Mouse (Mus musculus) embryonic facial prominence, embryonic 15.5 days (tissue): ENCODE data around the gene Cbr2. TPM values are rescaled to one million over a fixed set of nuclear protein-coding genes. Genes with fewer than 3 reads are reported as not detected.
"Not testable (repeated sequence)": the region's sequence is repeated elsewhere in the genome, so short reads cannot be mapped to it uniquely, and the experiment has no call there.

Experiments used
- ATAC-seq: fragments of 200-750 bp; cut with Nextera tagmentation; 2 replicates; pipeline ENCODE4 v1.8.0; 2017; ENCODE audit warnings: low read depth, moderate TSS enrichment; ENCODE audit not compliant: insufficient number of reproducible peaks, low FRiP score, low TSS enrichment
- H3K27ac ChIP-seq: fragments of 300-500 bp; sonication (generic); replicated peaks from 2 replicates; pipeline ENCODE4 v1.5.1; 2015; ENCODE audit warnings: mild to moderate bottlenecking, inconsistent platforms
- H3K27me3 ChIP-seq: fragments of 300-500 bp; sonication (generic); 2 replicates; pipeline ENCODE4 v1.6.1; 2015; ENCODE audit warnings: inconsistent platforms
- H3K36me3 ChIP-seq: fragments of 300-500 bp; sonication (generic); 2 replicates; pipeline ENCODE4 v1.6.1; 2015; ENCODE audit warnings: mild to moderate bottlenecking, inconsistent platforms
- H3K4me1 ChIP-seq: fragments of 300-500 bp; sonication (generic); 2 replicates; pipeline ENCODE4 v1.6.1; 2015; ENCODE audit warnings: inconsistent platforms
- H3K4me2 ChIP-seq: fragments of 300-500 bp; sonication (generic); replicated peaks from 2 replicates; pipeline ENCODE4 v1.6.1; 2015; ENCODE audit warnings: mild to moderate bottlenecking, inconsistent platforms
- H3K4me3 ChIP-seq: fragments of 300-500 bp; sonication (generic); replicated peaks from 2 replicates; pipeline ENCODE4 v1.5.1; 2015; ENCODE audit warnings: mild to moderate bottlenecking, inconsistent platforms
- H3K9ac ChIP-seq: fragments of 300-500 bp; sonication (generic); 2 replicates; pipeline ENCODE4 v1.6.1; 2015; ENCODE audit warnings: inconsistent platforms
- H3K9me3 ChIP-seq: fragments of 300-500 bp; sonication (generic); replicated peaks from 2 replicates; pipeline ENCODE4 v1.6.1; 2016; ENCODE audit warnings: inconsistent platforms
- WGBS: fragments of 180-500 bp; shearing (Covaris S2); methylation state at CpG from one replicate; pipeline ENCODE4 v1.1.7; 2015; 5-methylcytosine and 5-hydroxymethylcytosine counted together
- polyA plus RNA-seq: library from polyadenylated mRNA; unstranded; fragments of >200 nt; fragmentation: Nextera tagmentation; extraction: Ambion mirVana; gene quantifications from 2 replicates; pipeline ENCODE4 v1.2.1, GENCODE M21; 2015

The Cbr2 gene
- polyA plus RNA-seq, 1 experiment from 2014 or later: 315 TPM

GRCm38 (mm10) chr11:120730331-120730870 is 1.5 kb downstream of the Cbr2 start:
- no peaks in the 10 kb centered on the region for H3K36me3 ChIP-seq
- peaks cover 34% of the 10 kb centered on the region for H3K4me1 ChIP-seq
- no peaks in the 10 kb centered on the region for H3K9me3 ChIP-seq
- 87% methylated on average over 10 of the region's 10 CpGs for WGBS
- no peak overlapping the region for H3K9ac ChIP-seq
- no peak overlapping the region for H3K4me2 ChIP-seq
- H3K4me3 ChIP-seq: peak overlapping the region; percentile 3; the same call in 1 of the 2 replicates
- ATAC-seq: no peak
- H3K27ac ChIP-seq: no peak overlapping the region
- no peaks in the 10 kb centered on the region for H3K27me3 ChIP-seq

GRCm38 (mm10) chr11:120729432-120730050 is 2.4 kb downstream of the Cbr2 start:
- H3K27ac ChIP-seq, H3K27me3 ChIP-seq, H3K36me3 ChIP-seq, H3K9ac ChIP-seq, ATAC-seq, H3K9me3 ChIP-seq: not testable (repeated sequence)
- Histone ChIP-seq H3K4me1 (peaks cover 34% of the 10 kb centered on the region), H3K4me2 (peak overlapping the region; percentile 40), H3K4me3 (0 out of 2 replicates have a peak overlapping the region, but pooled peaks have one; percentile 4)
- 3% methylated on average over 17 of the region's 21 CpGs for WGBS

GRCm38 (mm10) chr11:120728530-120729240 is 3.2 kb downstream of the Cbr2 start:
- Histone ChIP-seq H3K9ac (no peak overlapping the region), H3K4me3 (no peak overlapping the region), H3K27ac (no peak overlapping the region), H3K4me1 (peaks cover 34% of the 10 kb centered on the region), H3K9me3 (no peaks in the 10 kb centered on the region), H3K27me3 (no peaks in the 10 kb centered on the region), H3K36me3 (no peaks in the 10 kb centered on the region), H3K4me2 (no peak overlapping the region)
- ATAC-seq: no peak
- 71% methylated on average over 11 of the region's 11 CpGs for WGBS

- H3K4me1 ChIP-seq: peaks cover 31% of the 10 kb centered on the region
- 62% methylated on average over 12 of the region's 12 CpGs for WGBS
- no peak for ATAC-seq
- H3K36me3 ChIP-seq: no peaks in the 10 kb centered on the region
- H3K4me3 ChIP-seq: no peak overlapping the region
- peak overlapping the region; percentile 93 for H3K4me2 ChIP-seq
- no peak overlapping the region for H3K27ac ChIP-seq
- H3K9me3 ChIP-seq: no peaks in the 10 kb centered on the region
- H3K9ac ChIP-seq: no peak overlapping the region
- no peaks in the 10 kb centered on the region for H3K27me3 ChIP-seq
These were observed 4.3 kb downstream of the Cbr2 start for GRCm38 (mm10) chr11:120727564-120727963.

GRCm38 (mm10) chr11:120727169-120727527 is 4.8 kb downstream of the Cbr2 start, which contains the start of gene Dcxr:
TSS of gene Dcxr (minus strand) at chr11:120727281.
- Histone ChIP-seq H3K36me3 (no peaks in the 10 kb centered on the region), H3K9me3 (no peaks in the 10 kb centered on the region), H3K4me2 (peak within 1 kb of the TSS; percentile 93), H3K27ac (no peak within 1 kb of the TSS), H3K4me1 (peaks cover 31% of the 10 kb centered on the region), H3K27me3 (no peaks in the 10 kb centered on the region), H3K4me3 (peak within 1 kb of the TSS; percentile 67), H3K9ac (peak within 1 kb of the TSS; percentile 45)
- peak; percentile 82 for ATAC-seq
- WGBS: 1% methylated on average over 14 of the region's 14 CpGs

- peaks cover 32% of the 10 kb centered on the region for H3K4me1 ChIP-seq
These were observed 5.4 kb downstream of the Cbr2 start for GRCm38 (mm10) chr11:120726243-120727168.

GRCm38 (mm10) chr11:120723509-120723908 is 8.4 kb downstream of the Cbr2 start:
- Histone ChIP-seq H3K36me3 (peaks cover 10% of the 10 kb centered on the region), H3K27ac (no peak overlapping the region), H3K4me3 (no peak overlapping the region), H3K9ac (no peak overlapping the region), H3K4me1 (peaks cover 32% of the 10 kb centered on the region), H3K27me3 (no peaks in the 10 kb centered on the region), H3K4me2 (no peak overlapping the region), H3K9me3 (no peaks in the 10 kb centered on the region)
- ATAC-seq: no peak
- WGBS: 91% methylated on average over 7 of the region's 7 CpGs

More at GRCm38 (mm10) chr11:120726243-120727168, 5.4 kb downstream of the Cbr2 start:
- WGBS: 19% methylated on average over 33 of the region's 36 CpGs
- Histone ChIP-seq H3K4me3 (peak overlapping the region; percentile 67), H3K9ac (peak overlapping the region; percentile 45), H3K27me3 (no peaks in the 10 kb centered on the region), H3K27ac (no peak overlapping the region), H3K4me2 (peak overlapping the region; percentile 93), H3K36me3 (no peaks in the 10 kb centered on the region), H3K9me3 (no peaks in the 10 kb centered on the region)
- peak; percentile 6; the same call in 1 of the 2 replicates for ATAC-seq

GRCm38 (mm10) chr11:120722761-120723382 is 9.0 kb downstream of the Cbr2 start:
- H3K4me1 ChIP-seq: peaks cover 32% of the 10 kb centered on the region
- no peak overlapping the region for H3K27ac ChIP-seq
- no peak overlapping the region for H3K9ac ChIP-seq
- peaks cover 16% of the 10 kb centered on the region for H3K36me3 ChIP-seq
- WGBS: 86% methylated on average over 11 of the region's 11 CpGs
- peak overlapping the region; percentile 67; the same call in 1 of the 2 replicates for H3K4me3 ChIP-seq
- peak overlapping the region; percentile 97 for H3K4me2 ChIP-seq
- no peaks in the 10 kb centered on the region for H3K9me3 ChIP-seq
- ATAC-seq: no peak
- no peaks in the 10 kb centered on the region for H3K27me3 ChIP-seq

- Histone ChIP-seq H3K27me3 (no peaks in the 10 kb centered on the region), H3K36me3 (peaks cover 23% of the 10 kb centered on the region), H3K4me2 (peak overlapping the region; percentile 97), H3K27ac (peak overlapping the region; percentile 31; the same call in 1 of the 2 replicates), H3K4me1 (peaks cover 32% of the 10 kb centered on the region), H3K9ac (peak overlapping the region; percentile 59), H3K9me3 (no peaks in the 10 kb centered on the region), H3K4me3 (peak overlapping the region; percentile 67)
- no peak for ATAC-seq
- WGBS: 20% methylated on average over 21 of the region's 21 CpGs
These were observed 9.8 kb downstream of the Cbr2 start for GRCm38 (mm10) chr11:120722067-120722630.
